8 mouse cellular contexts compared by ENCODE assay signal in the genomic region with DNA sequence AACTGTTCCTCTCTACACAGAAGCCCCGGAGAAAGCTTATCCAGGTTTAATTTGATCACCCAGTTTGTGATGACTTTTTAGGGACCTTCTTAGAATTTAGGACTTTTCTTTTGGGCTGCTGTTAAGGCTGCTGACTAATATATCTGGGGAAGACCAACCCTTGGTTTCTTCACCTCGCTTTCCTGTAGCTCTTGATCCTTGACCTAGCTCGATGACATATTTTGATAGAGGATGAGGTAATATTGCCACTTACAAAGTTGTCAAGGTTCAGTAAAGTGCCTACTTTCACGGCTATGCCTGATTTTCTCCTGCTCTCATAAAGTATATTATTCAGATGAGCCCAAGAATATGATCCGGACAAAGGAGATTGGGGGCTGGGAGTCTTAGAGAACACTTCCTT. TPM values are rescaled to one million over a fixed set of nuclear protein-coding genes. Genes with fewer than 3 reads are reported as not detected.
A peak's percentile ranks its signal among the peaks of the same experiment; 100 is the strongest.
DNase-seq lines count a peak whose midpoint lies in the region; ATAC-seq and TF ChIP-seq lines count a peak whose summit lies in the region.

No protein-coding gene starts in this region.

- peak overlapping the region; percentile 70 for H3K9ac ChIP-seq in CH12.LX (ENCODE audit: insufficient read depth, low read depth)
- H3K9ac ChIP-seq in forebrain, embryonic 15.5 days (replicated peaks) = peak overlapping the region; percentile 92

- no peak for TF ChIP-seq CTCF in gastrocnemius, adult 2 months (IDR thresholded peaks at IDR 0.05)
- no peak for TF ChIP-seq CTCF in CH12.LX (conservative IDR thresholded peaks at IDR 0.05 in 1 of 2, IDR thresholded peaks at IDR 0.05 in 1 of 2; ENCODE audit: low read depth in 2 of 2, low read length in 2 of 2)

- peak overlapping the region; percentile 91 for H3K27ac ChIP-seq in gastrocnemius, adult 2 months
- no peak overlapping the region for H3K27ac ChIP-seq in CH12.LX (ENCODE audit: insufficient read depth, low read depth)
- no peak overlapping the region for H3K27ac ChIP-seq in forebrain, embryonic 15.5 days (replicated peaks)
- peak overlapping the region; percentile 45 for H3K27ac ChIP-seq in macrophage

- peak; percentile 27; the same call in 1 of the 2 replicates for ATAC-seq in forebrain, embryonic 15.5 days (replicated peaks)

- intact Hi-C loops in gastrocnemius, adult 2 months (cut with DNase I) = no loop called here

- H3K9me3 ChIP-seq in CH12.LX (replicated peaks; ENCODE audit: low read length) = no peaks in the 10 kb centered on the region
- no peaks in the 10 kb centered on the region for H3K9me3 ChIP-seq in forebrain, embryonic 15.5 days

- in situ Hi-C loops in CH12.LX (cut with MboI; ENCODE audit: low pct_ligation_motif_present, low pct_unique_long_range_greater_than_20kb, low sequenced_read_pairs) = no loop called here

- dilution Hi-C loops in CH12.LX (cut with MboI; ENCODE audit: extremely low pct_ligation_motif_present, extremely low pct_unique_long_range_greater_than_20kb, low sequenced_read_pairs) = no loop called here

- peak overlapping the region; percentile 90 for H3K4me3 ChIP-seq in gastrocnemius, adult 2 months
- peak overlapping the region; percentile 96 to 100 (median 98) for H3K4me3 ChIP-seq in CH12.LX (replicated peaks in 1 of 3; ENCODE audit: low read depth in 2 of 3, low read length in 2 of 3, poor library complexity in 1 of 3)
- peak overlapping the region; percentile 95 for H3K4me3 ChIP-seq in forebrain, embryonic 15.5 days
- peak overlapping the region; percentile 97 for H3K4me3 ChIP-seq in macrophage (ENCODE audit: inconsistent target)

- H3K4me1 ChIP-seq in CH12.LX (ENCODE audit: control insufficient read depth in 1 of 2, insufficient read depth in 2 of 2) = peaks cover 6 to 21% of the 10 kb centered on the region in 2 experiments
- H3K4me1 ChIP-seq in forebrain, embryonic 15.5 days = peaks cover 22% of the 10 kb centered on the region

- H3K36me3 ChIP-seq in CH12.LX (replicated peaks in 1 of 2; ENCODE audit: control insufficient read depth in 1 of 2, insufficient read depth in 1 of 2, low read length in 1 of 2) (peaks cover 0 to 18% of the 10 kb centered on the region in 2 experiments), macrophage (ENCODE audit: inconsistent target) (no peaks in the 10 kb centered on the region)
- no peaks in the 10 kb centered on the region for H3K36me3 ChIP-seq in forebrain, embryonic 15.5 days

- DNase-seq in gastrocnemius, adult 2 months = no peak
- DNase-seq in gastrocnemius, adult 18-20 months (ENCODE audit: low spot score) = no peak
- no peak for DNase-seq in CH12.LX (ENCODE audit: extremely low read depth)
- DNase-seq in Muller cell, postnatal 12 days (ENCODE audit: inconsistent ontology term) = no peak
- DNase-seq in right cerebral cortex, postnatal 10 days (ENCODE audit: low spot score in 2 of 2) = no peak
- no peak for DNase-seq in gastrocnemius, postnatal 10 days

- TF ChIP-seq POLR2A in CH12.LX (IDR thresholded peaks at IDR 0.05; ENCODE audit: low read depth, low read length) = no peak

- H3K27me3 ChIP-seq in CH12.LX (replicated peaks) = no peaks in the 10 kb centered on the region
- no peaks in the 10 kb centered on the region for H3K27me3 ChIP-seq in forebrain, embryonic 15.5 days

- TF ChIP-seq RAD21 in CH12.LX (IDR thresholded peaks at IDR 0.05; ENCODE audit: low read depth, low read length) = no peak

- H3K79me2 ChIP-seq in CH12.LX (replicated peaks; ENCODE audit: control insufficient read depth, extremely low read depth, insufficient read depth, poor library complexity, severe bottlenecking) (peaks cover 22% of the 10 kb centered on the region), macrophage (ENCODE audit: inconsistent target) (peaks cover 56% of the 10 kb centered on the region)

- TF ChIP-seq EP300 in CH12.LX (IDR thresholded peaks at IDR 0.05; ENCODE audit: low read length) = no peak

- 27% methylated on average over 5 of the region's 5 CpGs for WGBS in forebrain, embryonic 15.5 days
- WGBS in macrophage (ENCODE audit: missing documents) = 8% methylated on average over 5 of the region's 5 CpGs

- H3K4me2 ChIP-seq in CH12.LX (ENCODE audit: insufficient read depth, low read depth, poor library complexity, severe bottlenecking) = peak overlapping the region; percentile 69
- peak overlapping the region; percentile 73 for H3K4me2 ChIP-seq in forebrain, embryonic 15.5 days (replicated peaks)

TF ChIP-seq in CH12.LX, 34 proteins besides CTCF, POLR2A, EP300 and RAD21:
- no peak for TF ChIP-seq MAX (IDR thresholded peaks at IDR 0.05; ENCODE audit: low read length)
- TF ChIP-seq USF2 (conservative IDR thresholded peaks at IDR 0.05; ENCODE audit: low read depth, low read length) = no peak
- no peak for TF ChIP-seq JUN (IDR thresholded peaks at IDR 0.05; ENCODE audit: insufficient read depth, low read depth, low read length)
- TF ChIP-seq TBP (conservative IDR thresholded peaks at IDR 0.05; ENCODE audit: low read depth, low read length) = no peak
- no peak for TF ChIP-seq MXI1 (IDR thresholded peaks at IDR 0.05; ENCODE audit: low read depth, low read length)
- TF ChIP-seq JUND (conservative IDR thresholded peaks at IDR 0.05; ENCODE audit: low read depth, low read length) = no peak
- no peak for TF ChIP-seq TCF12 (IDR thresholded peaks at IDR 0.05; ENCODE audit: low read depth, low read length)
- no peak for TF ChIP-seq RCOR1 (conservative IDR thresholded peaks at IDR 0.05; ENCODE audit: low read depth, low read length)
- TF ChIP-seq SMC3 (IDR thresholded peaks at IDR 0.05; ENCODE audit: low read depth, low read length) = no peak
- no peak for TF ChIP-seq ZKSCAN1 (IDR thresholded peaks at IDR 0.05; ENCODE audit: borderline replicate concordance, low read depth, low read length)
- no peak for TF ChIP-seq ZC3H11A (IDR thresholded peaks at IDR 0.05; ENCODE audit: low read depth, low read length)
- TF ChIP-seq CHD2 (IDR thresholded peaks at IDR 0.05; ENCODE audit: low read length) = no peak
- TF ChIP-seq UBTF (IDR thresholded peaks at IDR 0.05; ENCODE audit: low read depth, low read length) = no peak
- TF ChIP-seq E2F4 (IDR thresholded peaks at IDR 0.05; ENCODE audit: insufficient replicate concordance, low read depth, low read length) = no peak
- TF ChIP-seq MAFK (IDR thresholded peaks at IDR 0.05; ENCODE audit: insufficient replicate concordance, low read length) = no peak
- TF ChIP-seq MEF2A (IDR thresholded peaks at IDR 0.05; ENCODE audit: borderline replicate concordance, low read depth, low read length) = no peak
- TF ChIP-seq CHD1 (IDR thresholded peaks at IDR 0.05; ENCODE audit: low read depth, low read length) = no peak
- TF ChIP-seq NELFE (IDR thresholded peaks at IDR 0.05; ENCODE audit: low read depth, low read length) = no peak

RNA-seq across cellular contexts. Expression of gene Sec22b, which starts 0.6 kb away (rescaled TPM):
- total RNA-seq in gastrocnemius, adult 2 months (2021) = 10 to 100 TPM; 24.2 to 32.1 TPM
- total RNA-seq in gastrocnemius, adult 18-20 months (2021) = 10 to 100 TPM; 25.7 to 28.8 TPM
- total RNA-seq in CH12.LX (2012; rRNA removed) (42.6 and 51.4 TPM in 2 replicates), CH12.LX (2014; rRNA removed) (77.7 and 82.4 TPM in 2 replicates)
- polyA plus RNA-seq in CH12.LX (2012; ENCODE audit: insufficient read length, low read depth) (82.8 and 85.2 TPM in 2 replicates), macrophage (2018) (34.5 to 49.9 TPM (median 40.5 TPM) in 3 replicates)
- polyA plus RNA-seq in forebrain, embryonic 15.5 days (2015; fragmentation: Nextera tagmentation; extraction: Ambion mirVana) = 104 and 108 TPM in 2 replicates
- total RNA-seq in macrophage (2018; cell fraction: chromatin; rRNA removed) = 10 to 100 TPM; 26.2 to 71.5 (median 55.2) TPM
- 10 to 100 TPM; 40.0 to 61.6 (median 46.5) TPM for total RNA-seq in macrophage (2018; cell fraction: cytosol; rRNA removed)
- 10 to 100 TPM; 23.0 to 61.2 (median 43.5) TPM for total RNA-seq in macrophage (2018; cell fraction: nucleus; rRNA removed)
- total RNA-seq in gastrocnemius, postnatal 10 days (2021) = 10 to 100 TPM; 38.8 to 42.7 TPM

RNA-seq across cellular contexts. Expression of gene Pde4dip, which starts 13.1 kb away (rescaled TPM):
- total RNA-seq in gastrocnemius, adult 2 months (2021) = 1,000 to 10,000 TPM; 3,559 to 3,570 TPM
- 1,000 to 10,000 TPM; 2,910 to 3,459 TPM for total RNA-seq in gastrocnemius, adult 18-20 months (2021)
- total RNA-seq in CH12.LX (2012; rRNA removed) (12.0 and 15.2 TPM in 2 replicates), CH12.LX (2014; rRNA removed) (19.5 and 21.7 TPM in 2 replicates)
- polyA plus RNA-seq in CH12.LX (2012; ENCODE audit: insufficient read length, low read depth) (12.2 and 12.4 TPM in 2 replicates), macrophage (2018) (5.4 to 7.6 TPM (median 6.0 TPM) in 3 replicates)
- polyA plus RNA-seq in forebrain, embryonic 15.5 days (2015; fragmentation: Nextera tagmentation; extraction: Ambion mirVana) = 67.6 and 73.1 TPM in 2 replicates
- total RNA-seq in macrophage (2018; cell fraction: chromatin; rRNA removed) = 10 to 100 TPM in 20 of 26 experiments, 1 to 10 TPM in 6; 2.0 to 39.8 (median 20.4) TPM
- total RNA-seq in macrophage (2018; cell fraction: cytosol; rRNA removed) = 10 to 100 TPM in 14 of 26 experiments, 1 to 10 TPM in 12; 2.6 to 21.3 (median 10.6) TPM
- 10 to 100 TPM in 19 of 26 experiments, 1 to 10 TPM in 7; 3.6 to 37.2 (median 17.8) TPM for total RNA-seq in macrophage (2018; cell fraction: nucleus; rRNA removed)
- 1,000 to 10,000 TPM; 1,278 to 1,422 TPM for total RNA-seq in gastrocnemius, postnatal 10 days (2021)

Comparison
In these comparisons a context has a peak if more than half of its experiments do, and no peak if none do; other contexts are left out.
1. H3K27ac ChIP-seq: peak in gastrocnemius, adult 2 months (single experiment) and macrophage (single experiment); none in CH12.LX (single experiment) and forebrain, embryonic 15.5 days (single experiment).
2. RNA of gene Pde4dip, which starts 13.1 kb away (total RNA-seq): 3,559 to 3,570 TPM in gastrocnemius, adult 2 months, 2,910 to 3,459 TPM in gastrocnemius, adult 18-20 months and 1,278 to 1,422 TPM in gastrocnemius, postnatal 10 days; 12.0 to 21.7 TPM in CH12.LX; every median in the first group is over 10 times any median in the second.
3. Peak in every context shown above with its lines, with median percentiles within 50 percentile points of each other: H3K4me3 ChIP-seq.